Mouse (Mus musculus): ENCODE data around the gene Ptpn20.
A peak's percentile ranks its signal among the peaks of the same experiment; 100 is the strongest.

Ptpn20 gene

DNA sequence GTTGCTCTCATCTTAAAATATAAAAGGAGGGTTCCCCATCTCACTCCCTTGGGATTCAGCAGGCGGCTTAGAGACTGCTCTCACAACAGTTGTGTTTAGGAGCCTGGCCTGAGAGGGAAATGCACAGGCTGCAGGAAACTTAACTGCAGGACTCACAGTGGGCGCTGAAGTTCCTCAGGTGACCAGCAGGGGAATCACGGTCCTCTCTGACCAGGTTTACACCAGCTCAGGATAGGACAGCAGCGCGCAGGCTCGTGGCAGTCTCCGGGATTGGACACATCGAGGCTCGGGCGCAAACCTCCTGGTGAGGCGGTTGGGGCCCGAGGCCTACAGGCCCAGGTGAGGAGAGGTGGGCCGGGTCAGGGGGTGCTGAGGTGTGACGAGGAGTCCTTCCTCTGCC is at the start of gene Ptpn20:
Gene Ptpn20 (plus strand): TSS at position 257 of the 400 bp plus-strand sequence.
- DNase-seq: peak in 1 of 2 experiments; percentile 9

GRCm38 (mm10) chr14:33539559-33540167 is 49.3 kb upstream of the Ptpn20 start:
- no peak for DNase-seq

DNA sequence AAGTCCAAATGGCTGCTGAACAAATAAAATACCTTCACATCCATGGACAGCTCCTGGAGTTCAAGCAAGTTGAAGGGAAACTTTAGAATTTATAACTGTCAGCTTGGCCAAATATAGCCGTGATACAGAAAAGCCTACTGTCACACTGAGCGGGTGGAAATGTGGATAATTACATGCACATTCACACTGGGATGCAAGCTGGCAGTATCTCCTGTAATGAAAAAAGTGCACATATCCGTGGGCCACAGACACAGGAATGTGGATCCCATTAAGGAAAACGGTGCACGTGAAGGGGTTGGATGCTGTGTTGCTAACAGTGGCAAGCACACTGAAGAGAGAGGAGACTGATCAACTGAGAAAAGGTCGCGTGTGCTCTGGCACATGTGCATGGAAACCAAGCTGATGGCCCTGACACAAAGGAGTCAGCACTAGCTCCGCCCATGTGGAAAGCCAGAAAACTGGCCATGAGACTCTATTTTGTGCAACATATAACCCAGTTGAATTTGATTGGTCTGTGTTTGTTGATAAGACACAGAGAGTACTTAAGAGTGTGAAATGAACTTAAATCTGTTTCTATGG is 43.4 kb upstream of the Ptpn20 start:
- DNase-seq: no peak

GRCm38 (mm10) chr14:33548650-33549049 is 40.4 kb upstream of the Ptpn20 start:
- no peak for DNase-seq

DNA sequence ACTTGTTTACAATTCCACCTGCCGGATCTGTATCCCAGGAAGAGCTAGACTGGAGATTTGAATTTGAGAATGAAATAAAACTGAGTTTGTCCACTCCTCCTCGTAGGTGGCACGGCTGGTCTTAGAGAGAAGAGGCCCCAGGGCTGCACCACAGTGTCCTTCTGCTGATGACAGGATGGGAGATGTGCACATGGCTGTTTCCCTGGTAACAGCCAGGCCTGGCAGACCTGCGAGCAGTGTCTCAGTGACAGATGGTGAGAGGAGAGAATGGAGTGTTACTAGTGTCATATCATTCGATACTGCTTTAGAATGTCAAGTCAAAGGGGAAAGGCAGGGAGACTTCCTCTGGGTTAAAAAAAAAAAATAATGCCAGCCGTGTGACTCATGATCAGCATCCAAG is 39.2 kb upstream of the Ptpn20 start:
- no peak for DNase-seq

- no peak for DNase-seq
These were observed 18.3 kb upstream of the Ptpn20 start for GRCm38 (mm10) chr14:33570737-33571136.

DNA sequence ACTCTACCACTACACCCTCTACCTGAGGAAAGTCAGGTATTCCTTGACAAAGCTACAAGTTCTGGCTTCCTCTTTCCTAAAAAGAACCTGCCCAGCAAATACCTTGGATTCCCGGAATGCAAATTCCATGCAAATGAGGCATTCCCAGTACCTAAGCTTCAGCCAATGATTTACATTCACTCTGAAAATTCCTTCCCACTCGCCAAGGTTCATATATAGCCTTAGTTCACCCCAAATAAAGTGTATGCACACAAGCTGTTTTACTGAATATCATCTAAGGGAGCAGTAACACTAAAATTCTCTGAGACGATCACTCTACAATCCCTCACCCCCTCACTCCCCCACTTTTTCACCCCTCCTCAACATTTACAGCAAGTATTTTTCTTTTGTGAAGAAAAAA is 15.4 kb upstream of the Ptpn20 start:
- DNase-seq: no peak

DNA sequence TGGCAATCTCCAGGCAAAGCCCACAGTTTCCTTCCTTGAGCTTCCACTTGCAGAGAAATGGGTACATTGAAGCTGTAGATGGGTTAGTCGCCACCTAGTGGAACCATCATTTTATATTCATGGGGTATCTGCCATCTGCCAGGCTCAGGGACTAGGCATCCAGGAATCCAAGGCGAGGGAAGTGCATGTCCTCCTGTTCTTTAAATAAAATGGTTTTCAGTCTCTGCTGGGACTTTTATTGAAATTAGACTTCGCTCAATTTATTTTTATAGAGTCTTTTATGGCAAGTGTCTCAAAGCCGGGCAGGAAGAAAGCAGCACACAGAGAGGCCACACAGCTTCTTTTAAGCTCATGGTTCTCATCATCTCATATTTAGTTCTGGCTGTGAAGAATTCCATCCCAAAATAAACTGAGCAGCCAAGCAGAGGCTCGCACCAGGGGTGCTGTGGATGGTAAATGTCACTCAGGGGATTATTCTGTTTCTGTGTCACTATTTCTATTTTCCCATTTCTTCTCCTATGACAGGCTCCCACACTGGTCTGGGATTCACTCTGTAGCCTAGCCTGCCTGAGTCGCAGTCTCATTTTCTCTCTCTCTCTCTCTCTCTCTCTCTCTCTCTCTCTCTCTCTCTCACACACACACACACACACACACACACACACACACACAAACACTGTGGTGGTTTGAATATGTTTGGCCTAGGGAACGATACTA is 9.1 kb upstream of the Ptpn20 start:
- no peak for DNase-seq

DNA sequence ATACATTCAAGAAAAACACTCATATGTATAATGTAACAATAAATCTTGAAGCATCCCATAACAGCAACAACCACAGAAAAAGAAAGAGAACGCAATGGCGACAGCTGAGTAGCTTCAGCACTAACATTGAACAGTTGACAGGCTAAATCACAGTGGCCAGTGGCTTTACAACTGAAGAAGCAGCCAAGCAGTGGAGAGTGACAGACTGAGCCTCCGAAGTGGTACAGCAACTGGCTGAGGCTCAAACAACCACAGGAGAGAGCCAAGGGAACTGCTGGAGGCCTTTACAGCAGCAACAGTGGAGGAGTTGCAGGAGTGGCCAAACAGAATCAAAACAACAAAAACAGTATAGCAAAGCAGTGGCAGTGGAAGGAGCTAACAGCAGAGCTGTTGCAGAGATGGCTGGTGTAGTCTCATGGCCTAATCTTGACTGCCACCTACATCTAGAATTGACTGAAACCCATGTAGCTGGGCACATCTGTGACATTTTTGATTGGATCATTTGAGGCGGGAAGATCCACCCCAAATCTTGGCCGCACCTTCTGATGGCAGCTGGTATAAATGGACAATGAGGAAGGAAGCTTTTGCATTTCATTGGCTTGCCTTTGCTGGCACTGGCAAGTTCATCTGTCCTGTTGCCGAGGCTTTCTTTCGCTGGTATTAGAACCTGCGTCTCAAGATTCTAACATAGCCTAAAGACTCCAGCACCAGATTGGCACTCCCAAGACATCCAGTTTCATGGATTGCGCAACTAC is 9.5 kb downstream of the Ptpn20 start:
- no peak for DNase-seq

DNA sequence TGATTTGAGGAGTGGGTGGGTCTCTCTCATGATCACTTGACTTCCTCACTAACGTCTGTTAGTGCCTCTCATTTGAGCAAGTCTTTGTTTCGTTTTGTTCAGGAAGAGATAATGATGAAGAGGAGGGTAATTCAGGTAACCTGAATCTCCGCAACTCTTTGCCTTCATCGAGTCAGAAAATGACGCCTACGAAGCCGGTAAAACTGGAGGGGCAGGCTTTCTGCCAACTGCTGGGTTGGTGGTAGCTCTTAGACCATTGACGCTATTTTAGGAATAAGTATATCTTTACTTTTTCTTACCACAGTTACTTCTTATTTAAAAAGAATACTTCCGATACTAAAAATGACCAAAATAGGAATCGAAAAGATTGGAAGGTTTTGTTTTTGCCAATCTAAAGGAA is 18.4 kb downstream of the Ptpn20 start:
- DNase-seq: no peak

DNA sequence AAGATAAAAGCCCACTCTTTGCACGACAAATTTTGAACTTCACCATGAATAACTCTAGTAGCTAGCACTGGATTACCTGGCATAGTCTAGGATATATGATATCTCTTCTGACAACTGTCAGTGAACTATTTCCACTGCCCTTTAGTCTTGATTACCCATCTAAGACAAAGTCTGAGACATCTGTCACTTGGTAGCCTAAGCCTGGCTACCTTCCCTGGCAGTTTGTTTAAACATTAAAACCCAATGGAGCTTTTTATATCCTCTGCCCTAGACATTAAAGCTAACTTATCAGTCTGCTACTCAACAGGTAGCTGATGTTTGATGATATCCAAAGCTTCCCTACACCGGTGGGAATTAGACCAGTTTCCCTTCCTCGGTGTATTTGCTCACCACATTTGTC is 36.0 kb downstream of the Ptpn20 start:
- DNase-seq: peak; percentile 43 to 50

DNA sequence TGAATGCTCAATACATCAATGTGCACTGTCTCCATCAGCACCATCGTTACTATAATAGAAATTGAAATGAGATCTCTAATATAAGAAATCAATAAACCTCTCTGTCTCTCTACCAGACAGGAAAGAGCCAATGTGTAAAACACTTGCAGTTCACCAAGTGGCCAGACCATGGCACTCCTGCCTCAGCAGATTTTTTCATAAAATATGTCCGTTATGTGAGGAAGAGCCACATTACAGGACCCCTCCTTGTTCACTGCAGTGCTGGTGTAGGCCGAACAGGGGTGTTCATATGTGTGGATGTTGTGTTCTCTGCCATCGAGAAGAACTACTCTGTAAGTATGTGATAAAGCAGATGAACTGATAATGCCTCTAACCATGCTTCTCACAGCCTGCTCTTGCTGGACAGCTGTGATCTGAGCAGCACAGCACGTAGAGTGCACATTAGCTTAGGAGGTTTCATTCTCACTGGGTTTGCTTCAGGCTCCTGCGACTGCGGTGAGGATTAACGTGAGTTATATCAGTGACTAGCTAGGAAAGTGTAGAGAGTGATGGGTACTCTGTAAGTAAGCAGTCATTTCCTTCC is 43.9 kb downstream of the Ptpn20 start:
- DNase-seq: peak in 1 of 2 experiments; percentile 8

- no peak for DNase-seq
These were observed 45.3 kb downstream of the Ptpn20 start for GRCm38 (mm10) chr14:33634354-33634753.

DNA sequence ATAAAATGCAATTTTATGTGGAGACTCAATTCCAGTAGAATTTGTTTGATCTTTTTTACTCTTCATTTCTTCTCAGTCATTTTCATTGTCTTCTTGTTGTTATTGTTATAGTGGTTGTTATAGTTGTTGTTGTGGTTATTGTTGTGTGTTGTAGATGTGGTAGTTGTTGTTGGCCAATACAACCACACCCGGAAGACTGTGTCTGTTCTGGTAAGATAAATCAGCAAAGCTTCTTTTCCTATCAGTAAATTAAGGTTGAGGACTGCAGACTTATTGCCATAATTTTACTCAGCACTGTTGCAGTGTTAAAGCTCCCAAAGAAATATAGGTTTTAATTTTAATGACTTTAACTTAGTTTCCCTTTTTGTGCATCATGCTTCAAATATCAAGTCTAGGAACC is 45.8 kb downstream of the Ptpn20 start:
- no peak for DNase-seq

DNA sequence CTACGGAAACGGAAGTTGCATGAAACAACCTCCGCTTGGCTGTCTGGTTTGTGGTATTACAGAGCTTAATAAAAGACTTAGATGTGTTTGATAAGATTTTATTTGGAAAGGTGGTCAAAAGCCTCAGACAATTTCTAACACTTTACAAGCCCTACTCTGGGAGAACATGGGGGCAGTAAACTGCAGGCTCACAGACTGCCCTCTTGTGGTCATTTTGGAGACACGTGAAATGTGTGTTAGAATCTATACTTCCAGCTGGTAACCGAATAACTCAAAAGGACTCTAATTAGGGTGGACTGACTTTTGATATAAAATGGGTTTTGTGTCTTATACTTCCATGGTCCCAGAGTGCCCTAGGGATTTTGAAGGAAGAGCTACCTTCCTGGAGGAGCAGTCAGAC is 50.4 kb downstream of the Ptpn20 start:
- no peak for DNase-seq

GRCm38 (mm10) chr14:33650721-33651120 is 61.7 kb downstream of the Ptpn20 start:
- peak in 1 of 2 experiments; percentile 26 for DNase-seq

DNA sequence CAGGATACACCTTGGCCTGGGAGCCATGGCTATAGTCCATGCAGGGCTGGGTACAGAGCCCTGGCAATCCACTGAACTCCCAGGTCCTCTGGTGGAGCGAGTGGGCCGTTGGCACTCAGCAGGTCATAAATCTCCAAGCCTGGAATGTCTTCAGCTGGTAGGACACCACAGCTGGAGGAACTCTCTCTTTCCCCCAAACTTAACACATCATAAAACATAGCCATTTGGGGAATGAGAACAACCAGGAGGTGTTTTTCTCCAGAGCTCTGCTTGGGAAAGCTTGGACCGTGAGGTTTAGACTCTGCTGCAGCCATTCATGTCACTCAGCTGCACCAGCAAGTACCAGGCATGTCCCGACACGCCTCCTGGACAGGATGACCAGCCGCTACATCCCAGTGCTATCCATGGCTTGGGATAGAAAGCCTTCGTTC is 68.5 kb downstream of the Ptpn20 start:
- no peak for DNase-seq

- DNase-seq: no peak
These were observed 69.3 kb downstream of the Ptpn20 start for GRCm38 (mm10) chr14:33658331-33658730.

- peak; percentile 5 to 15 for DNase-seq
These were observed 73.1 kb downstream of the Ptpn20 start for GRCm38 (mm10) chr14:33662080-33662479.

- no peak for DNase-seq
These were observed 77.3 kb downstream of the Ptpn20 start for GRCm38 (mm10) chr14:33666301-33666700.

- no peak for DNase-seq
These were observed 80.9 kb downstream of the Ptpn20 start for GRCm38 (mm10) chr14:33669891-33670290.

GRCm38 (mm10) chr14:33673350-33674087 is 84.5 kb downstream of the Ptpn20 start:
- peak in 1 of 2 experiments; percentile 57 for DNase-seq
